Mouse (Mus musculus) thymus, adult 2 months (tissue): ENCODE measurements around the gene Flt4. TPM values are rescaled to one million over a fixed set of nuclear protein-coding genes. Genes with fewer than 3 reads are reported as not detected.

Source experiments
- DNase-seq: peaks from one replicate; pipeline ENCODE4 v3.0.0; 2021
- H3K27ac ChIP-seq: fragments of 200-500 bp; 2 replicates; pipeline ENCODE4 v1.5.1; 2012; ENCODE audit warnings: low read length, control low read depth; ENCODE audit not compliant: control insufficient read depth, insufficient read depth
- H3K27me3 ChIP-seq: fragments of 200-500 bp; 2 replicates; pipeline ENCODE4 v1.6.1; 2012; ENCODE audit warnings: mild to moderate bottlenecking, low read length, moderate library complexity, mixed read lengths; ENCODE audit not compliant: control insufficient read depth, insufficient read depth
- H3K36me3 ChIP-seq: fragments of 200-500 bp; 2 replicates; pipeline ENCODE4 v1.6.1; 2012; ENCODE audit warnings: mild to moderate bottlenecking, low read length, moderate library complexity; ENCODE audit not compliant: control insufficient read depth, insufficient read depth
- H3K4me1 ChIP-seq: fragments of 200-500 bp; replicated peaks from 2 replicates; pipeline ENCODE4 v1.6.1; 2012; ENCODE audit warnings: low read length; ENCODE audit not compliant: control insufficient read depth, insufficient read depth
- H3K4me3 ChIP-seq: fragments of 200-500 bp; 2 replicates; pipeline ENCODE4 v1.5.1; 2012; ENCODE audit warnings: mild to moderate bottlenecking, low read length, control low read depth, moderate library complexity; ENCODE audit not compliant: control insufficient read depth, insufficient read depth
- CTCF ChIP-seq: fragments of 200-500 bp; IDR thresholded peaks from 2 replicates; pipeline ENCODE4 v1.5.1; 2012; ENCODE audit warnings: mild to moderate bottlenecking, control low read depth, low read length, moderate library complexity, borderline replicate concordance; ENCODE audit not compliant: control insufficient read depth, poor library complexity, insufficient read depth; ENCODE audit errors: extremely low read depth
- POLR2A ChIP-seq: fragments of 200-500 bp; IDR thresholded peaks from 2 replicates; pipeline ENCODE4 v1.6.1; 2012; ENCODE audit warnings: mild to moderate bottlenecking, low read length, control low read depth, moderate library complexity; ENCODE audit not compliant: control insufficient read depth, poor library complexity, insufficient read depth; ENCODE audit errors: extremely low read depth
- WGBS: fragments of 180-500 bp; shearing (Covaris S2); methylation state at CpG from one replicate; pipeline ENCODE4 v1.1.7; 2018; 5-methylcytosine and 5-hydroxymethylcytosine counted together
- polyA plus RNA-seq: library from polyadenylated mRNA; depleted of rRNA; stranded (reverse); fragments of >200 nt; gene quantifications from 2 replicates; pipeline ENCODE4 v1.2.3, GENCODE M21; 2012

Flt4 gene
- polyA plus RNA-seq, 1 experiment = 1.2 TPM

- 75% methylated on average over 18 of the region's 18 CpGs for WGBS
- DNase-seq = no peak
- no peaks in the 10 kb centered on the region for H3K4me1 ChIP-seq
Measured at GRCm38 (mm10) chr11:49650113-49650993, 41.3 kb downstream of the Flt4 start.

GRCm38 (mm10) chr11:49650994-49651761 lies 42.1 kb downstream of the Flt4 start:
- H3K36me3 ChIP-seq = no peaks in the 10 kb centered on the region
- no peaks in the 10 kb centered on the region for H3K4me1 ChIP-seq
- 76% methylated on average over 16 of the region's 16 CpGs for WGBS
- no peaks in the 10 kb centered on the region for H3K27me3 ChIP-seq
- no peak overlapping the region for H3K4me3 ChIP-seq
- TF ChIP-seq CTCF = no peak
- TF ChIP-seq POLR2A = no peak
- DNase-seq = no peak
- no peak overlapping the region for H3K27ac ChIP-seq

More at GRCm38 (mm10) chr11:49650113-49650993, 41.3 kb downstream of the Flt4 start:
- TF ChIP-seq CTCF (peak; percentile 52; the same call in 1 of the 2 replicates), POLR2A (no peak)
- H3K27me3 ChIP-seq = no peaks in the 10 kb centered on the region
- no peaks in the 10 kb centered on the region for H3K36me3 ChIP-seq
- no peak overlapping the region for H3K27ac ChIP-seq
- no peak overlapping the region for H3K4me3 ChIP-seq

- no peak for TF ChIP-seq CTCF
- TF ChIP-seq POLR2A = no peak
- Histone ChIP-seq H3K4me1 (no peaks in the 10 kb centered on the region), H3K4me3 (no peak overlapping the region), H3K27ac (no peak overlapping the region), H3K36me3 (no peaks in the 10 kb centered on the region), H3K27me3 (no peaks in the 10 kb centered on the region)
- WGBS = 93% methylated on average over 10 of the region's 10 CpGs
- DNase-seq = no peak
Measured at GRCm38 (mm10) chr11:49651762-49652322, 42.8 kb downstream of the Flt4 start.

- Histone ChIP-seq H3K4me1 (no peaks in the 10 kb centered on the region), H3K27me3 (no peaks in the 10 kb centered on the region), H3K27ac (no peak overlapping the region), H3K4me3 (no peak overlapping the region), H3K36me3 (no peaks in the 10 kb centered on the region)
- WGBS = 23% methylated on average over 19 of the region's 19 CpGs
- DNase-seq = peak; percentile 86
- TF ChIP-seq CTCF (peak; percentile 27; the same call in 1 of the 2 replicates), POLR2A (no peak)
Measured at GRCm38 (mm10) chr11:49652401-49653078, 43.5 kb downstream of the Flt4 start.

GRCm38 (mm10) chr11:49653079-49653408 lies 44.0 kb downstream of the Flt4 start:
- Histone ChIP-seq H3K4me1 (no peaks in the 10 kb centered on the region), H3K4me3 (no peak overlapping the region), H3K27me3 (no peaks in the 10 kb centered on the region), H3K27ac (no peak overlapping the region), H3K36me3 (no peaks in the 10 kb centered on the region)
- DNase-seq = no peak
- TF ChIP-seq POLR2A (no peak), CTCF (no peak)
- 52% methylated on average over 11 of the region's 11 CpGs for WGBS

GRCm38 (mm10) chr11:49654651-49655050 lies 45.6 kb downstream of the Flt4 start:
- H3K27me3 ChIP-seq = no peaks in the 10 kb centered on the region
- H3K4me1 ChIP-seq = peaks cover 11% of the 10 kb centered on the region
- H3K36me3 ChIP-seq = no peaks in the 10 kb centered on the region
- WGBS = 98% methylated on average over 5 of the region's 5 CpGs
- TF ChIP-seq CTCF = no peak
- TF ChIP-seq POLR2A = no peak
- no peak for DNase-seq
- H3K27ac ChIP-seq = no peak overlapping the region
- no peak overlapping the region for H3K4me3 ChIP-seq
